ENCODE assay signal across 11 mouse cellular contexts in genomic region chr17:47197957-47198356, GRCm38 (mm10).
DNase-seq lines count a peak whose midpoint lies in the region; ATAC-seq and TF ChIP-seq lines count a peak whose summit lies in the region.
"Had no signal": no experiment of that assay in that cellular context is flagged by ENCODE, and none has a peak within 500 bp of the region (broad histone marks: within the 10 kb centered on the region; RNA-seq: fewer than 3 reads in every experiment).

No protein-coding gene starts in this region.

- 32% methylated on average over 7 of the region's 7 CpGs for WGBS in heart, embryonic 14.5 days

- no peak overlapping the region for H3K4me3 ChIP-seq in heart, embryonic 14.5 days (ENCODE audit: control insufficient read depth in 1 of 2, insufficient read depth in 1 of 2, low read depth in 1 of 2, low read length in 2 of 2)
- 0 out of 2 replicates have a peak overlapping the region, but pooled peaks have one; percentile 17 for H3K4me3 ChIP-seq in E14TG2a.4 (replicated peaks; ENCODE audit: low read length)
- H3K4me3 ChIP-seq: liver, embryonic 15.5 days had no signal

- no peak for ATAC-seq in heart, embryonic 14.5 days (ENCODE audit: insufficient number of reproducible peaks, insufficient read depth, low FRiP score, low read depth)
- ATAC-seq in monocyte, adult 5-6 weeks (replicated peaks; ENCODE audit: insufficient number of reproducible peaks, low FRiP score, low TSS enrichment, poor library complexity, severe bottlenecking) = no peak

- peaks cover 25 to 37% of the 10 kb centered on the region in 2 experiments for H3K4me1 ChIP-seq in heart, embryonic 14.5 days (ENCODE audit: control insufficient read depth in 2 of 2, insufficient read depth in 2 of 2, low read length in 2 of 2)
- peaks cover 88% of the 10 kb centered on the region for H3K4me1 ChIP-seq in E14TG2a.4 (replicated peaks; ENCODE audit: low read depth, low read length)

- H3K27ac ChIP-seq in heart, embryonic 14.5 days (replicated peaks in 1 of 2; ENCODE audit: control insufficient read depth in 1 of 2, insufficient read depth in 1 of 2, low read depth in 2 of 2, low read length in 2 of 2) = 0 out of 4 replicates have a peak overlapping the region, but pooled peaks of 1 of the 2 experiments have one; percentile 20
- H3K27ac ChIP-seq: liver, embryonic 15.5 days had no signal

- peak overlapping the region; percentile 35; the same call in 1 of the 2 replicates for H3K4me2 ChIP-seq in heart, embryonic 14.5 days (ENCODE audit: low read length)
- H3K4me2 ChIP-seq: liver, embryonic 15.5 days had no signal

- H3K27me3 ChIP-seq in heart, embryonic 14.5 days (ENCODE audit: control insufficient read depth, insufficient read depth, low read length) = no peaks in the 10 kb centered on the region
- no peaks in the 10 kb centered on the region for H3K27me3 ChIP-seq in E14TG2a.4 (ENCODE audit: insufficient read depth, low read length)
- H3K27me3 ChIP-seq: liver, embryonic 15.5 days had no signal

- intact Hi-C loops in heart, postnatal 14 days (cut with DNase I) = no loop called here

- no peak for TF ChIP-seq CTCF in E14TG2a.4 (conservative IDR thresholded peaks at IDR 0.05; ENCODE audit: low read length)

- peak; percentile 19 to 30 for DNase-seq in cerebellum, postnatal 14 days
- no peak for DNase-seq in cerebellum, postnatal 4 days (ENCODE audit: low spot score in 2 of 2)
- no peak for DNase-seq in heart, adult 9 months (ENCODE audit: low spot score in 2 of 2)
- DNase-seq in heart, postnatal 14 days = peak; percentile 23 to 27
- DNase-seq in urinary bladder, postnatal 4 days (ENCODE audit: low spot score in 2 of 2) = no peak
- DNase-seq: cerebellum, adult 9-10 months had no signal

- H3K9ac ChIP-seq in heart, embryonic 14.5 days (ENCODE audit: low read length) = peak overlapping the region; percentile 45; the same call in 1 of the 2 replicates
- H3K9ac ChIP-seq: liver, embryonic 15.5 days had no signal

- 0 out of 2 replicates have a peak, but pooled peaks cover 3% of the 10 kb centered on the region for H3K9me3 ChIP-seq in heart, embryonic 14.5 days (ENCODE audit: control insufficient read depth, low read length)
- H3K9me3 ChIP-seq in E14TG2a.4 (ENCODE audit: low read length) = no peaks in the 10 kb centered on the region
- H3K9me3 ChIP-seq: G1E; liver, embryonic 15.5 days had no signal

- 0 out of 2 replicates have a peak, but pooled peaks cover 3% of the 10 kb centered on the region for H3K36me3 ChIP-seq in heart, embryonic 14.5 days (ENCODE audit: control insufficient read depth, insufficient read depth, low read length)
- peaks cover 10% of the 10 kb centered on the region; the same call in 1 of the 2 replicates for H3K36me3 ChIP-seq in E14TG2a.4 (ENCODE audit: insufficient read depth, low read length)
- H3K36me3 ChIP-seq: liver, embryonic 15.5 days had no signal

Comparison
In these comparisons a context has a peak if more than half of its experiments do, and no peak if none do; other contexts are left out.
1. DNase-seq: peak in cerebellum, postnatal 14 days (2 of 2) and heart, postnatal 14 days (2 of 2); none in cerebellum, postnatal 4 days (0 of 2), heart, adult 9 months (0 of 2) and urinary bladder, postnatal 4 days (0 of 2).